Mouse (Mus musculus): ENCODE measurements at regions not wholly inside any gene's neighbourhood (a gene's known extent, or its start where the extent isn't known, plus 50 kb on each side); places are given as distances from the start of the nearest gene placed in this dataset.

DNA sequence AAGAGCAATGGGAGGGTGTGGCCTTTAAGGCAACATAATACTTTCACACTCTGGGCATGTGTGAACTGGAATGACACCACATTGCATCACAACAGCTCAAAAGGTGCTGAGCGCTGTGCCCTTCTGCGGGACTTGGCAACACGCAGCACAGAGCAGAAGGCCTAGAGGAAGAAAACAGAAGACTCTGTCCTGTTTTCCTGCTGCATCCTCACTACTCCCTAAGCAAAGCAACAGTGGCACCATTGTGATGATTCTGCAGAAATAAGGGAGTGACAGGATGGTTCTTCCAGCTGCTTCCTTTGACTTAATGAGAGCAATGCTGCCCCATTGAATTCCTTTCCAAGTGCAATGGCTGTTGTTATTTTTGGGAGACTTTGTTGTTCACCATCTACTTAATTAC lies 120.6 kb downstream of the Fam198b start:
- TF ChIP-seq CTCF (IDR thresholded peaks at IDR 0.05; ENCODE audit: low read depth, low read length), result no peak
- no peak for TF ChIP-seq GATA2 (IDR thresholded peaks at IDR 0.05; ENCODE audit: borderline replicate concordance, low read depth, low read length)
- no peak for TF ChIP-seq GATA1 (IDR thresholded peaks at IDR 0.05; ENCODE audit: borderline replicate concordance, low read length)

Data from G1E (cell line).